Mouse (Mus musculus): ENCODE data around the gene Atp7b.

Atp7b gene

GRCm38 (mm10) chr8:22025241-22025640 lies 34.9 kb downstream of the Atp7b start:
- no peak for DNase-seq (ENCODE audit: low spot score)

GRCm38 (mm10) chr8:22022244-22022643 lies 37.9 kb downstream of the Atp7b start:
- no peak for DNase-seq (ENCODE audit: low spot score)

- DNase-seq (ENCODE audit: low spot score): no peak
Observed at GRCm38 (mm10) chr8:22019498-22019897, 40.6 kb downstream of the Atp7b start.

- DNase-seq (ENCODE audit: low spot score): no peak
Observed at GRCm38 (mm10) chr8:22017731-22018130, 42.4 kb downstream of the Atp7b start.

GRCm38 (mm10) chr8:22013034-22013707 lies 46.9 kb downstream of the Atp7b start:
- no peak for DNase-seq (ENCODE audit: low spot score)

- no peak for DNase-seq (ENCODE audit: low spot score)
Observed at GRCm38 (mm10) chr8:22009403-22009802, 50.7 kb downstream of the Atp7b start.

- no peak for DNase-seq (ENCODE audit: low spot score)
Observed at GRCm38 (mm10) chr8:22006423-22006822, 53.7 kb downstream of the Atp7b start.

GRCm38 (mm10) chr8:22004750-22005522 lies 55.2 kb downstream of the Atp7b start:
- no peak for DNase-seq (ENCODE audit: low spot score)

- no peak for DNase-seq (ENCODE audit: low spot score)
Observed at GRCm38 (mm10) chr8:21995181-21995580, 64.9 kb downstream of the Atp7b start.

- DNase-seq (ENCODE audit: low spot score): peak; percentile 19
Observed at GRCm38 (mm10) chr8:21992184-21992583, 67.9 kb downstream of the Atp7b start.

- DNase-seq (ENCODE audit: low spot score): no peak
Observed at GRCm38 (mm10) chr8:21981664-21982337, 78.3 kb downstream of the Atp7b start.

GRCm38 (mm10) chr8:21978193-21978592 lies 81.9 kb downstream of the Atp7b start:
- no peak for DNase-seq (ENCODE audit: low spot score)

GRCm38 (mm10) chr8:21969475-21969874 lies 90.6 kb downstream of the Atp7b start, which contains the start of gene Ccdc70:
Ccdc70 (plus strand) TSS chr8:21969775.
- DNase-seq (ENCODE audit: low spot score): no peak

GRCm38 (mm10) chr8:21966646-21967045 lies 93.5 kb downstream of the Atp7b start:
- DNase-seq (ENCODE audit: low spot score): no peak

GRCm38 (mm10) chr8:21958414-21958813 lies 101.7 kb downstream of the Atp7b start, which contains the start of gene Fam90a1a:
Fam90a1a (plus strand) TSS chr8:21958714.
- DNase-seq (ENCODE audit: low spot score): no peak

- DNase-seq (ENCODE audit: low spot score): no peak
Observed at GRCm38 (mm10) chr8:21956336-21956735, 103.8 kb downstream of the Atp7b start.

- peak; percentile 11 for DNase-seq (ENCODE audit: low spot score)
Observed at GRCm38 (mm10) chr8:21955321-21955720, 104.8 kb downstream of the Atp7b start.

GRCm38 (mm10) chr8:21947311-21948017 lies 112.6 kb downstream of the Atp7b start:
- DNase-seq (ENCODE audit: low spot score): no peak

- no peak for DNase-seq (ENCODE audit: low spot score)
Observed at GRCm38 (mm10) chr8:21946462-21946861, 113.6 kb downstream of the Atp7b start, which contains the start of gene Defb13. Defb13 (plus strand) TSS chr8:21946762.
